Mouse (Mus musculus) embryonic facial prominence, embryonic 12.5 days (tissue): ENCODE measurements around the gene Corin. TPM values are rescaled to one million over a fixed set of nuclear protein-coding genes. Genes with fewer than 3 reads are reported as not detected.

ENCODE experiments used
- ATAC-seq: fragments of 200-750 bp; cut with Nextera tagmentation; 2 replicates; pipeline ENCODE4 v1.8.0; 2017; ENCODE audit not compliant: insufficient number of reproducible peaks, insufficient read depth, low FRiP score, low TSS enrichment
- H3K27ac ChIP-seq: fragments of 300-500 bp; sonication (generic); 2 replicates; pipeline ENCODE4 v1.5.1; 2016; ENCODE audit warnings: mild to moderate bottlenecking
- H3K27me3 ChIP-seq: fragments of 300-500 bp; sonication (generic); 2 replicates; pipeline ENCODE4 v1.6.1; 2016; ENCODE audit warnings: mild to moderate bottlenecking, moderate library complexity
- H3K36me3 ChIP-seq: fragments of 300-500 bp; sonication (generic); 2 replicates; pipeline ENCODE4 v1.6.1; 2016; ENCODE audit warnings: mild to moderate bottlenecking
- H3K4me1 ChIP-seq: fragments of 300-500 bp; sonication (generic); 2 replicates; pipeline ENCODE4 v1.6.1; 2016
- H3K4me2 ChIP-seq: fragments of 300-500 bp; sonication (generic); replicated peaks from 2 replicates; pipeline ENCODE4 v1.6.1; 2016; ENCODE audit warnings: mild to moderate bottlenecking, moderate library complexity
- H3K4me3 ChIP-seq: fragments of 300-500 bp; sonication (generic); 2 replicates; pipeline ENCODE4 v1.5.1; 2016; ENCODE audit warnings: mild to moderate bottlenecking
- H3K9ac ChIP-seq: fragments of 300-500 bp; sonication (generic); 2 replicates; pipeline ENCODE4 v1.6.1; 2016; ENCODE audit warnings: mild to moderate bottlenecking, moderate library complexity
- H3K9me3 ChIP-seq: fragments of 300-500 bp; sonication (generic); 2 replicates; pipeline ENCODE4 v1.6.1; 2016; ENCODE audit warnings: mild to moderate bottlenecking, moderate library complexity
- WGBS: fragments of 180-500 bp; shearing (Covaris S2); methylation state at CpG from one replicate; pipeline ENCODE4 v1.1.7; 2016; 5-methylcytosine and 5-hydroxymethylcytosine counted together
- polyA plus RNA-seq: library from polyadenylated mRNA; unstranded; fragments of >200 nt; fragmentation: Nextera tagmentation; extraction: Ambion mirVana; gene quantifications from 2 replicates; pipeline ENCODE4 v1.2.1, GENCODE M21; 2016

Gene Corin
- polyA plus RNA-seq, 1 experiment from 2014 or later: 5.6 TPM

GRCm38 (mm10) chr5:72435085-72435484, 69.2 kb downstream of the Corin start:
- ATAC-seq: no peak
- Histone ChIP-seq H3K9ac (no peak overlapping the region), H3K4me1 (no peaks in the 10 kb centered on the region), H3K27ac (no peak overlapping the region), H3K27me3 (no peaks in the 10 kb centered on the region), H3K9me3 (no peaks in the 10 kb centered on the region), H3K36me3 (no peaks in the 10 kb centered on the region), H3K4me3 (no peak overlapping the region), H3K4me2 (no peak overlapping the region)
- 93% methylated on average over 11 of the region's 11 CpGs for WGBS

- 81% methylated on average over 3 of the region's 3 CpGs for WGBS
- H3K9ac ChIP-seq: no peak overlapping the region
- H3K4me3 ChIP-seq: no peak overlapping the region
- no peaks in the 10 kb centered on the region for H3K27me3 ChIP-seq
- no peaks in the 10 kb centered on the region for H3K9me3 ChIP-seq
- no peak overlapping the region for H3K27ac ChIP-seq
- H3K36me3 ChIP-seq: no peaks in the 10 kb centered on the region
- no peaks in the 10 kb centered on the region for H3K4me1 ChIP-seq
- ATAC-seq: no peak
- no peak overlapping the region for H3K4me2 ChIP-seq
Observed at GRCm38 (mm10) chr5:72431856-72432255, 72.4 kb downstream of the Corin start.

- no peak overlapping the region for H3K27ac ChIP-seq
- H3K4me3 ChIP-seq: no peak overlapping the region
- WGBS: 88% methylated on average over 4 of the region's 4 CpGs
- no peaks in the 10 kb centered on the region for H3K36me3 ChIP-seq
- H3K27me3 ChIP-seq: no peaks in the 10 kb centered on the region
- H3K9ac ChIP-seq: no peak overlapping the region
- ATAC-seq: no peak
- no peak overlapping the region for H3K4me2 ChIP-seq
- no peaks in the 10 kb centered on the region for H3K4me1 ChIP-seq
- no peaks in the 10 kb centered on the region for H3K9me3 ChIP-seq
Observed at GRCm38 (mm10) chr5:72427556-72427955, 76.7 kb downstream of the Corin start.

DNA sequence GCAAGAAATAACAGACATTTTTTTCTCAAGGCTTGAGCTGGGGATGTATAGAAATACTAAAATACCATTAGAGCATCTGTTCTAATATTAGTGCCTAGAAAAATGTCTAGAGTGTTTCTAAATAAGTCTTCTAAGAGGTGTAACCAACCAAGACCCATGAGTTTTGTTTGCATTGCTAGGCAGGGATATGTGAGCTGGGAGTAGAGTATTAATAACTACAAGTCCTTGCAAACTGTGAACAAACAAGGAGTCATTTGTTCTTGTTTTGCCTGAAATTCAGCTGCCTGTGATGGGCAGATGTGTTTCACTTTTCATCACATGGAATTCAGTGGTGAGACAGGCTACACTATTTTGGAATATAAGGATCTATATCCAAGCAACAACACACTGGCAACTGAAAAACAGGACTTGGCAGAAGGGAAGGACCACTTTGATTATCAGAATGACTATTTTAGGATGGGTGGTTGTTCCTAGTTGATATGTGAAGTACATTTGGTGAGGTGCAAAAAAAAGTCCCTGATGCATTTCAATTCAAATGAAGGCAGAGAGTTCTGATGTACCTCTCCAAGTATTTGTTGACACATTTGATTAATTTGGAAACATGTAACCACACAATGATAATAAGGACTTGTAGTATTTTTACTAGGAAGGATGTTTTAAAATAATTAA, 78.8 kb downstream of the Corin start:
- no peak overlapping the region for H3K4me2 ChIP-seq
- H3K9ac ChIP-seq: no peak overlapping the region
- no peak for ATAC-seq
- H3K4me1 ChIP-seq: no peaks in the 10 kb centered on the region
- H3K27me3 ChIP-seq: no peaks in the 10 kb centered on the region
- no peak overlapping the region for H3K4me3 ChIP-seq
- no peaks in the 10 kb centered on the region for H3K36me3 ChIP-seq
- H3K9me3 ChIP-seq: no peaks in the 10 kb centered on the region; the same call in 1 of the 2 replicates
- no peak overlapping the region for H3K27ac ChIP-seq

GRCm38 (mm10) chr5:72411874-72412329, 92.4 kb downstream of the Corin start:
- Histone ChIP-seq H3K4me1 (peaks cover 5% of the 10 kb centered on the region; the same call in 1 of the 2 replicates), H3K9me3 (no peaks in the 10 kb centered on the region), H3K27me3 (no peaks in the 10 kb centered on the region), H3K4me3 (no peak overlapping the region), H3K27ac (no peak overlapping the region), H3K4me2 (no peak overlapping the region), H3K9ac (no peak overlapping the region), H3K36me3 (no peaks in the 10 kb centered on the region)
- ATAC-seq: no peak
- 51% methylated on average over 10 of the region's 10 CpGs for WGBS

DNA sequence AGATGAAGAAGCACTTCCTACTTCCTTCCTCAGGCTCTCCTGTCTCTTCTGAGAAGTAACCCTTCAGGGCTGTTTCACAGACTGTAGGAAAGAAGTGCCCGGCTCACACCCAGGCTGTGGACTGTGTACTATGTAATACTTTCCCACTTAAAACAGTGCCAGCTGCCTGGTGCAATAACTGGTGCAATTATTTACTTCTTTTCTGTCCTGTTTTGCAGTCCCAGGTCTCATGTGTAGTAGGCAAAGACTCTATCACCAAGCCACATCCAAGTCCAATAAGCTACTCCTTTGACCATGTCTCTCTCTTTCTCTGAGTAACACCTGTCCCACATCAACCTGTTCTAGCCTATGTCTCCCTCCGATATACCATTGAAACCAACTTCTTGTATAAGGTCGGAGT, 93.4 kb downstream of the Corin start:
- Histone ChIP-seq H3K4me1 (peaks cover 5% of the 10 kb centered on the region; the same call in 1 of the 2 replicates), H3K27ac (no peak overlapping the region), H3K9me3 (no peaks in the 10 kb centered on the region), H3K4me2 (no peak overlapping the region), H3K9ac (no peak overlapping the region), H3K27me3 (no peaks in the 10 kb centered on the region), H3K4me3 (no peak overlapping the region), H3K36me3 (no peaks in the 10 kb centered on the region)
- ATAC-seq: no peak
- 94% methylated on average over 3 of the region's 3 CpGs for WGBS

GRCm38 (mm10) chr5:72403376-72403775, 100.9 kb downstream of the Corin start:
- no peaks in the 10 kb centered on the region for H3K36me3 ChIP-seq
- H3K4me3 ChIP-seq: no peak overlapping the region
- no peak for ATAC-seq
- H3K4me1 ChIP-seq: peaks cover 11% of the 10 kb centered on the region; the same call in 1 of the 2 replicates
- no peak overlapping the region for H3K9ac ChIP-seq
- WGBS: 56% methylated on average over 9 of the region's 9 CpGs
- no peaks in the 10 kb centered on the region for H3K9me3 ChIP-seq
- 0 out of 2 replicates have a peak overlapping the region, but pooled peaks have one; percentile 20 for H3K4me2 ChIP-seq
- 0 out of 2 replicates have a peak overlapping the region, but pooled peaks have one; percentile 30 for H3K27ac ChIP-seq
- no peaks in the 10 kb centered on the region for H3K27me3 ChIP-seq

DNA sequence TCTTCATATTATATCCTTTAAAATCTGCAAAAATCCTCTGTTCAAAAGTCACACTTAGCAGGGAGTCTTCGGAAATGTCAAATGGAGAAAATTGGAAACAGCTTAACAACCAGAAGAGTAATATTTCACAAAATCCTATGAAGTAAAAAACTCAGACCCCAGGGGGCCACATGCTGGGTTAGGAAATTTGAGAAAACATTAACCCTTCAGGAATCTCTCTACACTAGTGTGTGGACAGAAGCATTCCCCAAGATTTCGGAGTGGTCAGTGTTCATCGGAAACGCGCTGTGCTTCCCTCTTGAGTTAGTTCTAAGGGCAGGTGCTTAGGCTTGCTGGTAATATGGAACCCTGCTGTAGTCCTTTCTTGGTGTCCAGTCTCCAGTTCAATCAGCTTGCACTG, 101.4 kb downstream of the Corin start:
- H3K27me3 ChIP-seq: no peaks in the 10 kb centered on the region
- ATAC-seq: no peak
- no peak overlapping the region for H3K4me3 ChIP-seq
- peaks cover 11% of the 10 kb centered on the region; the same call in 1 of the 2 replicates for H3K4me1 ChIP-seq
- 0 out of 2 replicates have a peak overlapping the region, but pooled peaks have one; percentile 30 for H3K27ac ChIP-seq
- H3K36me3 ChIP-seq: no peaks in the 10 kb centered on the region
- H3K9ac ChIP-seq: no peak overlapping the region
- 0 out of 2 replicates have a peak overlapping the region, but pooled peaks have one; percentile 20 for H3K4me2 ChIP-seq
- WGBS: 42% methylated on average over 5 of the region's 5 CpGs
- no peaks in the 10 kb centered on the region for H3K9me3 ChIP-seq

DNA sequence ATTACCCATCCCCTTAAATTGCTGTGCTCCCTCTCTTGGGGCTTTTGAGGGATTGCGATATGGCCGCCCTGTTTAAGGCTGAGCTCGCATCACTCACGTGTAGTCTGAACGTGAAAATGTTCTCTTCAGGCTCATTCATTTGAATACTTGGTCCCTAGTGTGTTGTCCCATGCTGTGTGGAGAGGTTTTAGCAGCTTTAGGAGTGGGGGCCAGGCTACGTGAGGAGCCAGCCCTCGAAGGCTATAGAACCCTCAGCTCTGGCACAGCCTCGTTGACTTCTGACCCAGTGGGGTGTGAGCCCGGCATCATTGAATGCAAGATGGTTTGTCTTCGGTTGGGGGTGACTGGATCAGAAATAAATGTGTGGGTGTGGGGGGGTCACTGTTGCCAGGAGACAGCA, 102.5 kb downstream of the Corin start:
- H3K9ac ChIP-seq: no peak overlapping the region
- H3K27ac ChIP-seq: no peak overlapping the region

DNA sequence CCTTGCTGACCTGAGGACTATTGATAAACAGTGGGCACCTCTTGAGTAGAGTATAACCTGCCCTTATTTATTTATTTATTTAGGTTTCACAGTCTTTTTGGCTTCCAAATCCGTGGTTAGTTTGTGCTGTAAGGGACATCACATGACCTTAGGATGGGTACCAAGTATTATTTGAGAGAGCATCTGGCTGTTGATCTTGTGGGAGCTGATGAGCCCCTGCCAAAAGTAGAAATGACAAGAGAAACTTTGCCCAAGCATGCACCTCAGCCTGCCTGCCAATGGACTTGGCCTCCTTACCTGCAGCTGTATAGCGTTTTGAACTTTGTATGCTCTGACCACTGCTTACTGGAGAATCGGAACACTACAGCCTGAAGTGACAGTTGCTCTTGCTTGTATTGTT, 103.0 kb downstream of the Corin start:
- no peaks in the 10 kb centered on the region for H3K9me3 ChIP-seq
- no peak overlapping the region for H3K4me2 ChIP-seq
- 88% methylated on average over 3 of the region's 3 CpGs for WGBS
- no peak overlapping the region for H3K27ac ChIP-seq
- ATAC-seq: no peak
- peaks cover 11% of the 10 kb centered on the region; the same call in 1 of the 2 replicates for H3K4me1 ChIP-seq
- no peak overlapping the region for H3K4me3 ChIP-seq
- no peaks in the 10 kb centered on the region for H3K27me3 ChIP-seq
- no peaks in the 10 kb centered on the region for H3K36me3 ChIP-seq
- no peak overlapping the region for H3K9ac ChIP-seq

More for the DNA sequence above, 102.5 kb downstream of the Corin start:
- H3K9me3 ChIP-seq: no peaks in the 10 kb centered on the region
- H3K27me3 ChIP-seq: no peaks in the 10 kb centered on the region
- H3K36me3 ChIP-seq: no peaks in the 10 kb centered on the region
- H3K4me3 ChIP-seq: no peak overlapping the region
- peak; percentile 64; the same call in 1 of the 2 replicates for ATAC-seq
- H3K4me2 ChIP-seq: no peak overlapping the region
- H3K4me1 ChIP-seq: peaks cover 11% of the 10 kb centered on the region; the same call in 1 of the 2 replicates
- 60% methylated on average over 10 of the region's 10 CpGs for WGBS

- Histone ChIP-seq H3K4me3 (no peak overlapping the region), H3K36me3 (no peaks in the 10 kb centered on the region), H3K9me3 (no peaks in the 10 kb centered on the region), H3K4me2 (no peak overlapping the region), H3K9ac (no peak overlapping the region), H3K4me1 (no peaks in the 10 kb centered on the region), H3K27me3 (no peaks in the 10 kb centered on the region), H3K27ac (no peak overlapping the region)
- ATAC-seq: no peak
- 50% methylated on average over 1 of the region's 1 CpGs for WGBS
Observed at GRCm38 (mm10) chr5:72382148-72382547, 122.1 kb downstream of the Corin start.

DNA sequence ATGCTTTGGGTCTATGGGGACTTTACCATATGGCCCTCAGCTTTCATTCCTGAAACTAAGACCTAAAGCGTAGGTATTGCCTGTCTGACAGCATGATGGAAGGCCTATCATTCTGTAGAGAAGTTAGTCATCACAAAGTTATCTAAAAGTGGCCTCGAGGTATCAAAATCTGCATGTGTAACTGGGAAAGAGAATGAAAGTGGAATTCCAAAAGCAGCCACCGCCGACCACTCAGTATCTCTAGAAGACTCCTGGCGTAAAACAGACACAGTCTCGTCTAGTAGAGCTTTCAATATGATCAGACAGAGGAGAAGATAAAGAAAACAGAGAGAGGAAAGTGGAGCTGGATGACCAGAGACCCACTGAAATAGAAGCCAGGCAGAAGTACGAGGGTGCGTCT, 123.7 kb downstream of the Corin start:
- no peak overlapping the region for H3K4me2 ChIP-seq
- 67% methylated on average over 8 of the region's 8 CpGs for WGBS
- H3K27me3 ChIP-seq: no peaks in the 10 kb centered on the region
- H3K4me3 ChIP-seq: no peak overlapping the region
- no peak overlapping the region for H3K27ac ChIP-seq
- H3K36me3 ChIP-seq: no peaks in the 10 kb centered on the region
- H3K9me3 ChIP-seq: no peaks in the 10 kb centered on the region
- H3K9ac ChIP-seq: no peak overlapping the region
- ATAC-seq: no peak
- no peaks in the 10 kb centered on the region for H3K4me1 ChIP-seq
